In the genomic region with DNA sequence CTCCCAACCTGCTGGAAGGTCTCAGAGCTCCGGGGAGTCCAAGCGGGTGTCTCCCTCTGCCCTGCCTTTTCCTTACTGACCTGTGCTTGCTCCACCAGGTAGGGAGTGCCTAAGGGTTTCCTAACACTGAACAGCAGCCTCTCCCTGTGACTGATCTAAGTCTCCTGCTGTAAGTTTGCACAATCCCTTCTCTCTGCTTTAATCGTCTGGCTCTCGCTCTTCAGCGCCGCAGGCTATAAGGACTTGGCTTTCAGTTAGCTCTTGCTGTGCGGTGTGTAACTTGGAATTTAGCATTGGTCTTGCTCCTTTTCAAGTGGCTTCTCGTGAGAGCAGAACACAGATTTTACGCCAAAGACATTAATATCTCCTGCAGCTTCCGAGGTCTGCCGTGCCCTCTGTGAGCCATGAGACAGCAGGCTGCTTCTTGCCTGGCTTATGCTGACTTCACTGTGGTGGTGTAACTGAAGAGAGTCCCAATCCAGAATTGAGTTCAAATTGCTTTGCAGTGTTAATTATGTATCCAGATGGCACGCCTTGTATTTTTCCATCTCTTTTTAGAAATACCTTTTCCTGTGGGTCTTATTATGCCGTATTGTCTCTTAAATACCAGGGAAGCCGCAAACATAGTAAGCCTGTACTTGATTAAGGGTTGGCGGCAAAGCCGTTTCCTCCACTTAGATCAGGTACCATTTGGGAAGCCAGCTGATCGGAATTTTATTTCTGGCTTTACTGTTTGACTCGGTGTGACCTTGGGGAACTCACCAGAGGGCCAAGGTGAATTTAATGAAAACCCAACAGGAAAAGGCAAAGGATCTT, we compare ENCODE assay signal across 9 mouse cellular contexts. TPM values are rescaled to one million over a fixed set of nuclear protein-coding genes. Genes with fewer than 3 reads are reported as not detected.
DNase-seq lines count a peak whose midpoint lies in the region; ATAC-seq and TF ChIP-seq lines count a peak whose summit lies in the region.
"Had no signal": no experiment of that assay in that cellular context is flagged by ENCODE, and none has a peak within 500 bp of the region (broad histone marks: within the 10 kb centered on the region; RNA-seq: fewer than 3 reads in every experiment).

No protein-coding gene starts in this region.

- H3K27me3 ChIP-seq in midbrain, postnatal 0 days (ENCODE audit: insufficient read depth, low read length) = no peaks in the 10 kb centered on the region
- H3K27me3 ChIP-seq in midbrain, embryonic 13.5 days = no peaks in the 10 kb centered on the region

- peaks cover 7% of the 10 kb centered on the region; the same call in 1 of the 2 replicates for H3K36me3 ChIP-seq in midbrain, postnatal 0 days (ENCODE audit: insufficient read depth, low read length)
- peaks cover 11% of the 10 kb centered on the region for H3K36me3 ChIP-seq in midbrain, embryonic 13.5 days

- H3K9me3 ChIP-seq in midbrain, postnatal 0 days (ENCODE audit: low read length) = no peaks in the 10 kb centered on the region
- no peaks in the 10 kb centered on the region for H3K9me3 ChIP-seq in midbrain, embryonic 13.5 days

- H3K4me3 ChIP-seq in midbrain, postnatal 0 days (ENCODE audit: low read depth, low read length) = no peak overlapping the region
- H3K4me3 ChIP-seq in midbrain, embryonic 13.5 days (replicated peaks) = no peak overlapping the region
- H3K4me3 ChIP-seq: gastrocnemius, adult 2 months had no signal

- no peak overlapping the region; the same call in 1 of the 2 replicates for H3K27ac ChIP-seq in midbrain, postnatal 0 days (ENCODE audit: low read depth, low read length)
- H3K27ac ChIP-seq in midbrain, embryonic 13.5 days = no peak overlapping the region
- H3K27ac ChIP-seq: gastrocnemius, adult 2 months had no signal

- 61% methylated on average over 18 of the region's 18 CpGs for whole genome bisulfite sequencing in midbrain, postnatal 0 days
- 80% methylated on average over 18 of the region's 18 CpGs for WGBS in midbrain, embryonic 13.5 days

- no peaks in the 10 kb centered on the region for H3K4me1 ChIP-seq in midbrain, postnatal 0 days (ENCODE audit: insufficient read depth, low read length)
- H3K4me1 ChIP-seq in midbrain, embryonic 13.5 days (replicated peaks) = peaks cover 16% of the 10 kb centered on the region

- intact Hi-C loops in heart, postnatal 14 days (cut with DNase I) = no loop called here

- H3K4me2 ChIP-seq in midbrain, postnatal 0 days (ENCODE audit: low read depth, low read length, poor library complexity, severe bottlenecking) = no peak overlapping the region
- no peak overlapping the region for H3K4me2 ChIP-seq in midbrain, embryonic 13.5 days (replicated peaks)

- ATAC-seq in midbrain, postnatal 0 days (ENCODE audit: low FRiP score) = peak; percentile 33; the same call in 1 of the 2 replicates
- no peak for ATAC-seq in midbrain, embryonic 13.5 days

- no peak for TF ChIP-seq CTCF in midbrain, postnatal 0 days (IDR thresholded peaks at IDR 0.05)

- DNase-seq in heart, adult 11 months = peak; percentile 66
- DNase-seq in heart, postnatal 14 days = no peak
- peak; percentile 55 for DNase-seq in midbrain, postnatal 0 days (ENCODE audit: low spot score)
- peak; percentile 20 for DNase-seq in forelimb bud, embryonic 11.5 days (ENCODE audit: low read depth, low spot score)
- DNase-seq in lung, postnatal 36 days = peak; percentile 4
- DNase-seq in right cerebral cortex, postnatal 14 days = no peak
- DNase-seq in liver = no peak
- DNase-seq: gastrocnemius, adult 2 months had no signal

- no peak overlapping the region for H3K9ac ChIP-seq in midbrain, postnatal 0 days (replicated peaks; ENCODE audit: low read length, poor library complexity, severe bottlenecking)
- H3K9ac ChIP-seq in midbrain, embryonic 13.5 days (replicated peaks) = no peak overlapping the region

RNA-seq across cellular contexts. Expression of gene Parp11, which starts 50.4 kb away (rescaled TPM):
- total RNA-seq in heart, postnatal 14 days (2021) = 10 to 100 TPM in 1 of 2 experiments, 1 to 10 TPM in 1; 7.7 to 10.7 TPM
- 68.5 and 73.2 TPM in 2 replicates for total RNA-seq in midbrain, postnatal 0 days (2014; rRNA removed)
- polyA plus RNA-seq in midbrain, postnatal 0 days (2015; fragmentation: Nextera tagmentation; extraction: Ambion mirVana) = 51.5 and 57.2 TPM in 2 replicates
- 90.4 and 91.7 TPM in 2 replicates for polyA plus RNA-seq in midbrain, embryonic 13.5 days (2015; fragmentation: Nextera tagmentation; extraction: Ambion mirVana)

Comparison
In these comparisons a context has a peak if more than half of its experiments do, and no peak if none do; other contexts are left out.
1. DNase-seq: peak in heart, adult 11 months (single experiment), midbrain, postnatal 0 days (single experiment), forelimb bud, embryonic 11.5 days (single experiment) and lung, postnatal 36 days (single experiment); none in heart, postnatal 14 days (0 of 2), right cerebral cortex, postnatal 14 days (single experiment) and liver (single experiment).